Comparison of ENCODE assay signal across 8 mouse cellular contexts in genomic region chr1:167803351-167803981, GRCm38 (mm10).
DNase-seq lines count a peak whose midpoint lies in the region; ATAC-seq and TF ChIP-seq lines count a peak whose summit lies in the region.

No protein-coding gene starts in this region.

- no peak overlapping the region for H3K27ac ChIP-seq in gastrocnemius, adult 2 months
- H3K27ac ChIP-seq in hindbrain, embryonic 11.5 days (ENCODE audit: low read depth, low read length): peak overlapping the region; percentile 78
- H3K27ac ChIP-seq in liver, embryonic 16.5 days (ENCODE audit: low read length): no peak overlapping the region

- intact Hi-C loops in gastrocnemius, adult 2 months (cut with DNase I): no loop called here

- peaks cover 13% of the 10 kb centered on the region for H3K4me1 ChIP-seq in E14TG2a.4 (replicated peaks; ENCODE audit: low read depth, low read length)
- H3K4me1 ChIP-seq in hindbrain, embryonic 11.5 days (replicated peaks; ENCODE audit: control insufficient read depth, insufficient read depth, low read length): 0 out of 2 replicates have a peak, but pooled peaks cover 3% of the 10 kb centered on the region
- no peaks in the 10 kb centered on the region for H3K4me1 ChIP-seq in liver, embryonic 16.5 days (ENCODE audit: control insufficient read depth, low read depth, low read length)

- ATAC-seq in hindbrain, embryonic 11.5 days (ENCODE audit: low FRiP score): peak; percentile 11; the same call in 1 of the 2 replicates
- no peak for ATAC-seq in liver, embryonic 16.5 days (ENCODE audit: low read depth)
- no peak for ATAC-seq in activated CD4-positive, CD25-positive, alpha-beta regulatory T cell, adult 4 months

- peak overlapping the region; percentile 69 for H3K4me3 ChIP-seq in gastrocnemius, adult 2 months
- H3K4me3 ChIP-seq in E14TG2a.4 (replicated peaks; ENCODE audit: low read length): peak overlapping the region; percentile 72
- H3K4me3 ChIP-seq in hindbrain, embryonic 11.5 days (ENCODE audit: low read depth, low read length): peak overlapping the region; percentile 43
- peak overlapping the region; percentile 44 for H3K4me3 ChIP-seq in liver, embryonic 16.5 days (ENCODE audit: low read depth, low read length)

- peak overlapping the region; percentile 59; the same call in 1 of the 2 replicates for H3K9ac ChIP-seq in hindbrain, embryonic 11.5 days (ENCODE audit: low read depth, low read length)
- H3K9ac ChIP-seq in liver, embryonic 16.5 days (ENCODE audit: low read depth, low read length): no peak overlapping the region

- WGBS in hindbrain, embryonic 11.5 days: 12% methylated on average over 10 of the region's 10 CpGs
- WGBS in liver, embryonic 16.5 days (ENCODE audit: insufficient replicate concordance): 12% methylated on average over 10 of the region's 10 CpGs

- no peaks in the 10 kb centered on the region for H3K36me3 ChIP-seq in E14TG2a.4 (ENCODE audit: insufficient read depth, low read length)
- H3K36me3 ChIP-seq in hindbrain, embryonic 11.5 days (ENCODE audit: control insufficient read depth, insufficient read depth, low read length): no peaks in the 10 kb centered on the region
- no peaks in the 10 kb centered on the region for H3K36me3 ChIP-seq in liver, embryonic 16.5 days (ENCODE audit: control insufficient read depth, insufficient read depth)

- peaks cover 73% of the 10 kb centered on the region for H3K27me3 ChIP-seq in E14TG2a.4 (ENCODE audit: insufficient read depth, low read length)
- H3K27me3 ChIP-seq in hindbrain, embryonic 11.5 days (ENCODE audit: control insufficient read depth, insufficient read depth, low read length): peaks cover 2% of the 10 kb centered on the region
- peaks cover 21% of the 10 kb centered on the region for H3K27me3 ChIP-seq in liver, embryonic 16.5 days (ENCODE audit: control insufficient read depth, insufficient read depth, low read depth, low read length)

- no peak for TF ChIP-seq CTCF in gastrocnemius, adult 2 months (IDR thresholded peaks at IDR 0.05)
- TF ChIP-seq CTCF in E14TG2a.4 (conservative IDR thresholded peaks at IDR 0.05; ENCODE audit: low read length): no peak

- H3K9me3 ChIP-seq in E14TG2a.4 (ENCODE audit: low read length): no peaks in the 10 kb centered on the region
- H3K9me3 ChIP-seq in hindbrain, embryonic 11.5 days (ENCODE audit: control insufficient read depth, low read length): no peaks in the 10 kb centered on the region
- H3K9me3 ChIP-seq in liver, embryonic 16.5 days (replicated peaks; ENCODE audit: control insufficient read depth, low read length): no peaks in the 10 kb centered on the region

- peak overlapping the region; percentile 80 for H3K4me2 ChIP-seq in hindbrain, embryonic 11.5 days (replicated peaks; ENCODE audit: low read depth, low read length)
- H3K4me2 ChIP-seq in liver, embryonic 16.5 days (ENCODE audit: low read depth, low read length): peak overlapping the region; percentile 59

- DNase-seq in gastrocnemius, adult 2 months: no peak
- DNase-seq in gastrocnemius, postnatal 25 days: no peak
- DNase-seq in hindbrain, embryonic 11.5 days (ENCODE audit: low spot score): peak; percentile 44
- no peak for DNase-seq in adrenal gland, postnatal 25 days
- no peak for DNase-seq in spleen, postnatal 10 days (ENCODE audit: low spot score in 2 of 2)
